Mouse (Mus musculus): ENCODE results near the gene Mpi.

DNA sequence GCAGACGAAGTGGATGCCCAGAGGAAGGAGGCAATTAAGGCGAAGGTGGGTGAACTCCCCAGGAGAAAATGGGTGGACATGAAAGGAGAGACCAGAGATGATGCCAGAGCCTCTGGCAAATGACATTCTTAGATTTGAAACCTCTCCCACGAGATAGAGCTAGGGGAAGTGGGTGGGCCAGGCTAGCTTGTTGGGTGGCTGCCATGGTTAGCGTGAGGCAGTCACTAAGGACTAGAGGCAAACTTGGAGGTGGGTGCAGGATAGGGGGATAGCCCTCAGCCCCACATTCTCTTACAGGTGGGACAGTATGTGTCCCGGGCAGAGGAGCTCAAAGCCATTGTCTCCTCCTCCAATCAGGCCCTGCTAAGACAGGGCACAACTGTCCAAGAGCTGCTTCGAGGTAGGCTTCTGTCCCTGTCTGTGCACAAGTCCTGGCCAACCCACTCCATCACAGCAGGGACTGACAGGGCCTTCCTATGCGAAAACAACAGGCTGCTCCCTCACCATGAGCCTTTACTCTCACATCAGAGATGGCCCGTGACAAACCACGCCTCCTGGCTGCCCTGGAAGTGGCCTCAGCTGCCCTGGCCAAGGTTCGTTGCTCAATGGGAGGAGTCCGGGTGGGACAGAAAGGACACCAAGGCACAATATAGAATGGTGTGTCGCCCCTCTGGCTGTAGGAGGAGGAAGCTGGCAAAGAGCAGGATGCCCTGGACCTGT lies 41.1 kb upstream of the Mpi start:
- no peak for TF ChIP-seq CTCF (IDR thresholded peaks at IDR 0.05; ENCODE audit: borderline replicate concordance, extremely low read depth, insufficient read depth, insufficient read length)
- no peak for TF ChIP-seq POLR2A (IDR thresholded peaks at IDR 0.05; ENCODE audit: borderline replicate concordance, extremely low read depth, insufficient read depth, insufficient read length, poor library complexity, severe bottlenecking)
